Mouse (Mus musculus) heart, postnatal 0 days (tissue): ENCODE measurements at regions not wholly inside any gene's neighbourhood (a gene's known extent, or its start where the extent isn't known, plus 50 kb on each side); places are given as distances from the start of the nearest gene placed in this dataset.

Source experiments
- ATAC-seq: fragments of 200-750 bp; cut with Nextera tagmentation; 2 replicates; pipeline ENCODE4 v1.8.0; 2017; ENCODE audit warnings: low read depth, moderate number of reproducible peaks, moderate library complexity; ENCODE audit not compliant: insufficient read depth
- DNase-seq: peaks from one replicate; pipeline ENCODE4 v3.0.0-alpha.2; 2016; ENCODE audit warnings: low spot score
- H3K27ac ChIP-seq: fragments of 300-500 bp; sonication (generic); 2 replicates; pipeline ENCODE4 v1.5.1; 2014; ENCODE audit warnings: low read depth, mild to moderate bottlenecking
- H3K27me3 ChIP-seq: fragments of 300-500 bp; sonication (generic); 2 replicates; pipeline ENCODE4 v1.6.1; 2014; ENCODE audit warnings: low read length, mixed read lengths; ENCODE audit not compliant: control insufficient read depth, insufficient read depth
- H3K36me3 ChIP-seq: fragments of 300-500 bp; sonication (generic); replicated peaks from 2 replicates; pipeline ENCODE4 v1.6.1; 2014; ENCODE audit warnings: low read length, mixed read lengths; ENCODE audit not compliant: control insufficient read depth, insufficient read depth
- H3K4me1 ChIP-seq: fragments of 300-500 bp; sonication (generic); 2 replicates; pipeline ENCODE4 v1.6.1; 2014; ENCODE audit warnings: antibody characterized with exemption; ENCODE audit not compliant: control insufficient read depth, insufficient read depth
- H3K4me2 ChIP-seq: fragments of 300-500 bp; sonication (generic); 2 replicates; pipeline ENCODE4 v1.6.1; 2014; ENCODE audit warnings: low read depth, mild to moderate bottlenecking, low read length, moderate library complexity
- H3K4me3 ChIP-seq: fragments of 300-500 bp; sonication (generic); 2 replicates; pipeline ENCODE4 v1.5.1; 2014; ENCODE audit warnings: low read depth, low read length
- H3K9ac ChIP-seq: fragments of 300-500 bp; sonication (generic); replicated peaks from 2 replicates; pipeline ENCODE4 v1.6.1; 2014; ENCODE audit warnings: low read depth, low read length, mixed read lengths
- H3K9me3 ChIP-seq: fragments of 300-500 bp; sonication (generic); replicated peaks from 2 replicates; pipeline ENCODE4 v1.6.1; 2016; ENCODE audit warnings: low read length; ENCODE audit not compliant: control insufficient read depth
- CTCF ChIP-seq: IDR thresholded peaks from 2 replicates; pipeline ENCODE4 v1.5.1; 2016; ENCODE audit warnings: antibody characterized with exemption, control low read depth, low read depth
- EP300 ChIP-seq: IDR thresholded peaks from 2 replicates; pipeline ENCODE4 v1.6.1; 2016; ENCODE audit warnings: antibody characterized with exemption, low read depth
- WGBS: fragments of 180-500 bp; shearing (Covaris S2); extraction: QIAGEN DNeasy Blood & Tissue Kit; methylation state at CpG from one replicate; pipeline ENCODE4 v1.1.7; 2014; 5-methylcytosine and 5-hydroxymethylcytosine counted together

- Histone ChIP-seq H3K36me3 (no peaks in the 10 kb centered on the region), H3K27me3 (no peaks in the 10 kb centered on the region), H3K4me3 (no peak overlapping the region), H3K9ac (no peak overlapping the region), H3K9me3 (no peaks in the 10 kb centered on the region), H3K27ac (no peak overlapping the region), H3K4me2 (no peak overlapping the region), H3K4me1 (peaks cover 6% of the 10 kb centered on the region; the same call in 1 of the 2 replicates)
- no peak for ATAC-seq
- WGBS = 87% methylated on average over 2 of the region's 2 CpGs
- DNase-seq = no peak
- no peak for TF ChIP-seq EP300
- no peak for TF ChIP-seq CTCF
These were observed 116.4 kb downstream of the Irs2 start for GRCm38 (mm10) chr8:10891906-10892305.

DNA sequence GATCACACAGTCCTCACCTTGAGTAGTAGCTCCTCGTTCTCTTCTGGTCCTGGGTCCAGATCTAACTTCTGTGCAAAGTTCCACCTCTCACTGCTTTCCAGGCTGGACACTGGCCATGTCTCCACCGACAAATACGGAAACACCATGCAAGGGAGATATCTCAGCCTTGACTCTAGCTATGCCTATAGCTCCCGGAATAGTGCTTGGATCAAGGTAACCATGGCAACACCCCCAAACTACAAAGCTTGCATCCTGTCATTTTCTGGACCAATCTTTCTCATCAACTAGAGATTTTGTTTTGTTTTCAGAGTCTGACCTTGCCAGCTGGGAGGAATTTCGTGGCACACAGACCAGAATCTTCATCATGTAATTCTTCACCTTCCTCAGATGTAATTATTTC lies 116.8 kb downstream of the Irs2 start:
- WGBS = 71% methylated on average over 5 of the region's 5 CpGs
- TF ChIP-seq EP300 (no peak), CTCF (no peak)
- Histone ChIP-seq H3K36me3 (no peaks in the 10 kb centered on the region), H3K27ac (no peak overlapping the region), H3K9me3 (no peaks in the 10 kb centered on the region), H3K4me2 (no peak overlapping the region), H3K9ac (no peak overlapping the region), H3K4me1 (peaks cover 5% of the 10 kb centered on the region; the same call in 1 of the 2 replicates), H3K4me3 (no peak overlapping the region), H3K27me3 (no peaks in the 10 kb centered on the region)
- DNase-seq (no peak), ATAC-seq (no peak)

DNA sequence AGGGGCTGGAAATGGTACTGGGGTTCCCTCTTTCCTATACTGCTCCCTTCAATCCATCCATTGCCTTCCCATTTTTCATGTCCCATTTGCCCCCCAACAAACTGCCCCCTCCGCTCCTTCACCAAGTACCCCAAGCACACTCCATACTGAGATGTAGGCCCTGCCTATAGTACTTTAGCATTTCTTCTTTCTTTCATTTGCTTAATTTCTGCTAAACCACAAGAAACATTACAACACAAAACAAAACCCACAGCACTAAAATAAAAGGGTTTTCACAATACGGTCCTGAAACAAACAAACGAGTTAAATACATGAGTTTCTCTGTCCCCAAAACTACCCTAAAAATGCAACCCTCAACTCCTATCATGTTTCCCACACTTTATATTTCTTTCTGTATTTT lies 122.8 kb downstream of the Irs2 start:
- DNase-seq = no peak
- 89% methylated on average over 3 of the region's 3 CpGs for WGBS
- Histone ChIP-seq H3K4me2 (no peak overlapping the region), H3K4me1 (peaks cover 11% of the 10 kb centered on the region), H3K36me3 (no peaks in the 10 kb centered on the region), H3K4me3 (no peak overlapping the region), H3K9me3 (no peaks in the 10 kb centered on the region), H3K9ac (no peak overlapping the region), H3K27me3 (no peaks in the 10 kb centered on the region), H3K27ac (no peak overlapping the region)
- no peak for TF ChIP-seq EP300
- no peak for ATAC-seq

GRCm38 (mm10) chr8:10883418-10883817 lies 124.8 kb downstream of the Irs2 start:
- Histone ChIP-seq H3K27ac (no peak overlapping the region), H3K9me3 (no peaks in the 10 kb centered on the region), H3K4me3 (no peak overlapping the region), H3K9ac (no peak overlapping the region), H3K4me1 (peaks cover 11% of the 10 kb centered on the region), H3K27me3 (no peaks in the 10 kb centered on the region; the same call in 1 of the 2 replicates), H3K36me3 (no peaks in the 10 kb centered on the region), H3K4me2 (no peak overlapping the region)
- peak; percentile 47; the same call in 1 of the 2 replicates for ATAC-seq
- 30% methylated on average over 7 of the region's 7 CpGs for WGBS
- no peak for DNase-seq
- TF ChIP-seq EP300 (no peak), CTCF (no peak)

DNA sequence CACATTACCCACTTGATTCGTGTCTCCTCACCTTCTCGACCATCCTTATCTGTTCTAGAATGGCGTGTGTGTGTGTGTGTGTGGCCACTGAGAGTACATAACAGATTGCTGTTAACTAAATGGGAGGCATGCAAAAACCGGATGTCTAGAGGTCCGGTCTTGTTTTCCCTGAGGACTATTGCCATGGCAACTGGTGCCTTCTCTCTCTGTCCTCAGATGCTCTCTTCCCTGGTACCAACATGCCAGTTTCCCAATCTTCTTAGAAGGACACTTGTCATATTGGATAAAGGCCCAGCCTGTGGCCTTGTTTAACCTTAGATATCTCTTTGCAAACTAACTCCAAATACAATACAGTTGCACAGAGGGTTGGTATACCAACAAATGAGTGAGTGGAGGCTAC lies 125.9 kb downstream of the Irs2 start:
- Histone ChIP-seq H3K4me1 (peaks cover 11% of the 10 kb centered on the region), H3K36me3 (no peaks in the 10 kb centered on the region), H3K4me2 (no peak overlapping the region), H3K4me3 (no peak overlapping the region), H3K9ac (no peak overlapping the region), H3K27ac (no peak overlapping the region), H3K27me3 (no peaks in the 10 kb centered on the region; the same call in 1 of the 2 replicates), H3K9me3 (no peaks in the 10 kb centered on the region)
- ATAC-seq (no peak), DNase-seq (no peak)
- TF ChIP-seq EP300 (no peak), CTCF (no peak)
- 56% methylated on average over 5 of the region's 5 CpGs for WGBS

DNA sequence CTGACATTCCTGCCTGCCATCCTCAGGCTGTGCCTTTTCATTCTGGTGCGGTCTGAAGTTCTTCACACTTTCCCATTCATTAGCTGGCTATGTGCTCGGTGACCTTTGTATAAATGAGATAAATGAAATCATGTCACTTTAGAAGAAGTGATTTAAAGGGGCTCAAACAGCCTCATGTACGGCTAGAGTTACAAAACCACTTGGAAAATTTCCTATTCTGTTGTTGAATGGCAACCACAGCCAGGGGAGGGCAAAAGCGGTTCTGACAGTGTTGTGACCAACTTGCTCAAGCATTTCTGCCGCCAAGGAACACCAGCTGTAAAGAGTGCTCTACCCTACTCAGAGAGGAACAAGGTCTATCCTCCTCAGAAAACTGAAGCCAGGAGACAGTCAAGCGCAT lies 128.4 kb downstream of the Irs2 start:
- H3K4me3 ChIP-seq = no peak overlapping the region
- no peak for DNase-seq
- WGBS = 75% methylated on average over 6 of the region's 6 CpGs
- no peak overlapping the region for H3K9ac ChIP-seq
- ATAC-seq = no peak
- H3K27ac ChIP-seq = no peak overlapping the region
- no peaks in the 10 kb centered on the region for H3K36me3 ChIP-seq
- H3K9me3 ChIP-seq = no peaks in the 10 kb centered on the region
- H3K27me3 ChIP-seq = no peaks in the 10 kb centered on the region; the same call in 1 of the 2 replicates
- no peak overlapping the region for H3K4me2 ChIP-seq
- TF ChIP-seq CTCF (no peak), EP300 (no peak)
- H3K4me1 ChIP-seq = peaks cover 11% of the 10 kb centered on the region
